Mouse (Mus musculus) spleen, postnatal 14 days (tissue): Measurements from ENCODE around the gene Sdf4.

Source experiments
- DNase-seq, 2 experiments: peaks; one replicate each; pipeline ENCODE4 v3.0.0; 2021 to 2022; ENCODE audit warnings: low spot score in 2 of 2

Sdf4 gene

GRCm38 (mm10) chr4:155992241-155992905 lies at the start of gene Sdf4, which contains the start of gene B3galt6:
Sdf4 (plus strand) TSS chr4:155992872.
B3galt6 (minus strand) TSS chr4:155992649.
- DNase-seq = peak; percentile 69 to 82

DNA sequence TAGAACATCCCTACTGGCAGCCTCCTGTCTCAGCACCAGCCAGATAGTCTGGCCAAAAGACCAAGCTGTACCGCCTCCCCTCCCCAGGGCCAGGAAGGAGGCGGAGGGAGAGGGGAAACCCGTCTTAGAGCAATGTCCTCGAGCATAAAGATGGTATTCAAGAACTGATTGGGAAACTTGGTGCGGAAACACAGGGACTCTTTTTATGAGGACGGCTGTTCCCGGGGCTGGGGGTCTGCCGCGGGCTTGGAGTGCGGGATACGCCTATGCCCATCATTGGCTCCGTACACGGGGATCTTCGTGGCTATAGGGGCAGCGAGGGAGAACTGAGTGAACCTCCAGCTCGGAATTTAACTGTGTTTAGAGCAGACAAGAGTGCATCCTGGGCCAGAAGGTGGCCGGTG lies 49.6 kb upstream of the Sdf4 start:
- DNase-seq = no peak

DNA sequence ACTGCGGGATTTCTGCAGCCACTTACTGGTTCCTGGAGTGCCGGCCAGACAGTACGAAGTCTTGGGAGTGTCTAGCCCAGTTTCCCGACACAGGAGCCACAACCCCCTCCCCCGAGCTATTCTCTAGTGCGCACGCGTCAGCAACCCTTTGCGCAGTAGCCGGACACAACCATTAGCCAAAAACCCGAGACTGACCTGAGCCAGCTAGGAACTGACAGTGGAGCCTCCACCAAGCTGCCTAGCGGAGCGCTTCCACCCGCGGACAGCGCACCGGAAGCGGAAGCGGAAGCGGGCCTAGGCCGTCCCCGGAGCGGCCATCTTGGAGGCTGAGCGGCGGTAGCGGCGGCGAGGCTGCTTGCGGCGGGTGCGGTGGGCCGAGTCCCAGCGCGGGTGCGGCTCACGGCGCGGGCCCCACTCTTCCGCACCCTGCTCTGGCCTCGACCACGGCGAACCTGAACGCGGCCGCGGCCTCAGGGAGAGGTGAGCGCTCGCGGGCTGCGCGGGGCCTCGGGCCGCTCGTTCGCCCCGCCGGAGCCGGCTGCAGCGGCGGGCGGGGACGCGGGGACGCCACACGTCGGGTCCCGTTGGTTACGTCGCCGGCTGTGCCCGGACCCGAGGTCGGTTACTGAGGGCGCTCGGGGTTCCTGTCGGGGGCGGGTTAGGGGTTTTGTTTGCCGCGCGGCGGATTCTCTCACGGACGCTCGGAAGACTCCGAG lies 49.0 kb upstream of the Sdf4 start, which contains the start of gene Ube2j2:
Ube2j2 (plus strand) TSS at position 298 of the 716 bp plus-strand sequence.
- DNase-seq = peak; percentile 90 to 94

DNA sequence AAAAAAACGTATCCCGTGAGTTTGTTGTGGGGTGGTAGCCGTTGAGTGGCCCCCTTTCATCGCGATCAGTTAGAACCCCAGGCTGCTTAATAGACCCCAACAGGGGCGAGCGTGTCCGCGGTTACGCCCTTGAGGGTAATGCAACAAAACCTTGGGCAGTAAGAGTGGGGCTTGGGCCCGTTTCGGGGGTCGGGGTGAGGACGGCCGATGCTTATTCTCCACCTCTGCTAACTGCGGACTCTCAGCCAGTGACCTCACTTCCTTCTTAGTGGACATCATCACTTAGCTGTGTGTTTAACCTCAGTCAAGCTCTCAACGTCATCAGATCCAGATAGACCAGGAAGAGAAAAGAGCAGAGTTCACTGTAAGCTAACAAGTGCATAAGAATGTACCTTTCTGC lies 48.4 kb upstream of the Sdf4 start:
- no peak for DNase-seq

- no peak for DNase-seq
Observed at GRCm38 (mm10) chr4:155947094-155947493, 45.6 kb upstream of the Sdf4 start.

- DNase-seq = no peak
Observed at GRCm38 (mm10) chr4:155955491-155955890, 37.2 kb upstream of the Sdf4 start.

- peak; percentile 52 to 76 for DNase-seq
Observed at GRCm38 (mm10) chr4:155959275-155959674, 33.4 kb upstream of the Sdf4 start.

DNA sequence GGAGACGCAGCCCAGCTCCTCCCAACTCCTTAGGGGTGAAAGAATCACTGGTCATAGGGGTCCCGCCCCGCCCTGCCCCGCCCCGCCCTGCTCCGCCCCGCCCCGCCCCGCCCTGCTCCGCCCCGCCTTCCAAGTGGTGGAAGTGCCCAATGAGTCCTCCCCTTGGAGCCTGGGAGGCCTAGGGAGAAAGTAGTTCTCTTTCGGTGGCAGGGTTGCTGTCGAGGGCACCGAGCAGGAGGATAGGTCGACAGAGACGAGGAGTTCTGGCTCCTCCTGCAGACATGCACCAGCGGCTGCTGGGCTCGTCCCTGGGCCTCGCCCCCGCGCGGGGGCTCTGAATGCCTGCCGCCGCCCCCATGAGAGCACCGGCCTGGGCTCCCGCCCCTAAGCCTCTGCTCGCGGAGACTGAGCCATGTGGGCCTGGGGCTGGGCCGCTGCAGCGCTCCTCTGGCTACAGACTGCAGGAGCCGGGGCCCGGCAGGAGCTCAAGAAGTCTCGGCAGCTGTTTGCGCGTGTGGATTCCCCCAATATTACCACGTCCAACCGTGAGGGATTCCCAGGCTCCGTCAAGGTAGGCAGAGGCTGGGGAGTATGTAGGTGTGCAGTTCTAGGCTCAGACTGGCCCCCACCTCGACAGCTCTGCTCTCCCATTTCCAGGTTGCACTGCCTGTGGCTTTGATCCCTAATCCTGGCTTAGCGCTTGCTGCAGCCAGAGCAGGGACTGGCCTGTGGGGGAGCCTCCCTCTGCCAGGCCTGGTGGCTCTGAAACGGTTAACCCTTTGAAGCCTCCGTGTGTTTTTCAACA lies 30.3 kb upstream of the Sdf4 start, which contains the start of gene C1qtnf12:
C1qtnf12 (plus strand) TSS at position 152 of the 805 bp plus-strand sequence.
- DNase-seq = peak in 1 of 2 experiments; percentile 24

GRCm38 (mm10) chr4:155963106-155963505 lies 29.6 kb upstream of the Sdf4 start:
- DNase-seq = no peak

GRCm38 (mm10) chr4:155964396-155964795 lies 28.3 kb upstream of the Sdf4 start:
- no peak for DNase-seq

GRCm38 (mm10) chr4:155969043-155969653 lies 23.5 kb upstream of the Sdf4 start:
- no peak for DNase-seq

DNA sequence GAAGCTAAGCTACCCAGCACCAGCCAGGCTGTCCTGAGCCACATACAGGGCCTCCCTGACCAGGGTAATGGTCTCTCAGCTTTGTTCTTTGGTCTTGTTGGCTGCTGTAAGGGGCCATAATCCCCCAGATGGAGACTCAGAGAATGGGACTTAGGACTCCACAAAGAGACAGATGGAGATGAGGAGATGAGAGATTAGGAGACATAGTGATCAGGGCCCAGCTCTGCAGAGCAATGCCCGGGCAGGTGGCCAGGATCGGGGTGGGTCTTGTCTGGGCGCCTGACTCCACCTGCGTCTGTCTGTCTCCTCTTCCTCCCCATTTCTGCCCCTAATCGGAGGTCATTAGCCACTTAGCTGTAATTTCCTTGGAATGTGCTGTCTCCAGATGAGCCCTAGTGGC lies 22.4 kb upstream of the Sdf4 start:
- no peak for DNase-seq

- no peak for DNase-seq
Observed at GRCm38 (mm10) chr4:155972651-155973050, 20.0 kb upstream of the Sdf4 start.

DNA sequence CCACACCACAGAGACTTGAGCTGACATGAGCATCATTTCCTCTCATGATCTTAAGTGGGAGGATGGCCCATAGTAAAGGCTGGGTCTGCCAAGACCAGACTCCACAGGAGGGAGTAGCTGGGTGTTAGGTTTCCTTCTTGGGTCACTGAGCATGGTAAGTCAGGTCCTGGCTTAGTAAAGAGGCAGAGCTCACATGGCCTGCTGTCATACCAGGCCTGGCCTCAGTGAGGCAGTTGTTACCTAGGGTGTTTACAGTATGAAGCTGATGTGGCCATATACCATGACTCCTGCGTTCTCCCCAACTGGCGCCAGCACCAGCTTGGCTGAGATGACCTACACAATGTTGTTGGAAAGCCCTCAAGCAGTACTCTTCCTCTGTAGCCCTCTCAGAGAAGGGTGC lies 19.4 kb upstream of the Sdf4 start:
- no peak for DNase-seq

DNA sequence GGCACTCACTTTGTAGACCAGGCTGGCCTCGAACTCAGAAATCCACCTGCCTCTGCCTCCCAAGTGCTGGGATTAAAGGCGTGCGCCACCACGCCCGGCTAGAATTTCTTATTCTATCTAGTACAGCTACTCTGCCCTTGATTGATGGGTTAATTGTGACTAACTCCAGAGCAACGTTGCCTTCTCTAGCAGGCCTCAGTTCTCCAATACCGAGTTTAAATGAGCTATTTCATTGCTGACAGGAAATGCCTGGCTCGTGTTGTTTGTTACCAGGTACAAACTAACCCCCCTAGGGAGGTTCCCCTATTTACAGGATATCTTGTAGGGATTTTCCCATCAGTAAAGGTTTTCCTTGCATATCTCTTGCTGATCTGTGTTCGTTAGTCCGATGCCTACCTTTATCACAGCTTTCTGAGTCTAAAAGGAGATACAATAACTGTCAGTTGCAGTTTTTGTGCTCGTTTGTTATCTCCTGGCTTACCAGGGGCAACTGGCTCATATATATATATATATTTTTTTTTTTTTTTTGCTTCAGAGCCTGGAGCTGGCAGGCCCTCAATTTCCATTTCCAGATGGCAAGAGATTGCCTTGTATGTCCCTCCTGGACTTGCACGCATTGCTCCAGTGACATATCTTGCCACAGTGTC lies 11.1 kb upstream of the Sdf4 start:
- DNase-seq = no peak

DNA sequence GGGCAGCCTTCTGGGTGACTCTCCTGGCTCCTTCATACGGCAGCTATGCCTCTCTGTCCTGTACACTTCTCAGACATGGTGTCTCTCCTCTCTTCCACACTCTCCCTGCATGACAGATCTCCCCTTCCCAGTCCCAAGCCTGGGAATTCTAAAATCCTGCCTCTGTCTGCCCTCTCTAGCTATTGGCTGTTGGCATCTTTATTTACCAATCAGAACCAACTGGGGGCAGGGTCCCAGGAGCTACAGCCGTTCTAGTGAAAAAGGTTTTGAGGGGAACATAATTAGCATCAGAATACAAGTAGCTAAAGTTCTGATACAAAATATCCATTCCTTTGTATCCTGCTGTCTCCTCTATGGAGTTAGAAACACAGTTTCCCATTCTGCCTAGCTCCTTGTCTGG lies 8.9 kb upstream of the Sdf4 start:
- DNase-seq = no peak

- peak in 1 of 2 experiments; percentile 23 for DNase-seq
Observed at GRCm38 (mm10) chr4:155991211-155991907, 1.3 kb upstream of the Sdf4 start.

DNA sequence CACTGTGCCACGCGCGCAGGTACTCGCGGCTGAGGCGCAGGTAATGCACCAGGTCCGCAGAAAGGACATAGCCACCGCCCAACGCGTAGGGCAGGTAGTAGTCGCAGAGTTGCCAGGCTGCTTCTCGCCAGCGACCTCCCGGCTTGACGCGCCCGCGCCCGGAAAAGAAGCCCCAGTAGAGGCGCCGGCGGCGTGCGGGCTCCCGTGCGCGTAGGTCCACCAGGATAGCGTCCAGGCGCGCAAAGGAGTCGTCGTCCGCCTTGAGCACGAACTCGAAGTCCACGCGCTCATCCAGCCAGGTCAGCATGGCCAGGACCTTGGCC lies 803 bp upstream of the Sdf4 start:
- DNase-seq = no peak

GRCm38 (mm10) chr4:155992906-155993547 lies 355 bp downstream of the Sdf4 start:
- DNase-seq = peak; percentile 92 to 96

DNA sequence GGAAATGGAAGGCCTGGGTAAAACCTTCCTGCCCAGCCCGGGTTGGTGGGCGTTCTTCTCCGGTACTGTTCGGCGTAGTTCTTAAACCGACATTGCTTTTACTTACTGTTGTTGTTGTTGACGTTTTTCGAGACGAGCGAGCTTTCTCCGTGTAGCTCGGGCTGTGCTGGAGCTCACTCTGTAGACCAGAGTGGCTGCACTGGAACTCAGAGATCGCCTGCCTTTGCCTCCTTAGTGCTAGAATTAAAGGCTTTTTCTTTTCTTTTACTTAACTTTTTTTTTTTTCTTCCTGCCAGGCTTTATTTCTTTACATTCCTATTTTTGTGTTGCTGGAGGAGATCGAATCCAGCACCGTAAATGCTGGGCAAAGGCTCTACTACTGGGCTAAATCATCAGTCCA lies 934 bp downstream of the Sdf4 start:
- DNase-seq = no peak
